Mouse (Mus musculus) activated CD4-positive, CD25-positive, alpha-beta regulatory T cell (primary cell): ENCODE measurements around the gene Muc5b. TPM values are rescaled to one million over a fixed set of nuclear protein-coding genes. Genes with fewer than 3 reads are reported as not detected.

Source experiments
- polyA plus RNA-seq, 2 experiments: library from polyadenylated mRNA; unstranded; fragments of 100-300 nt; shearing (Covaris generic); gene quantifications; one replicate each; pipeline ENCODE4 v1.2.1; 2017

Muc5b gene
- polyA plus RNA-seq, result under 1 TPM in 1 of 2 experiments, not detected in 1; 0.12 TPM

DNA sequence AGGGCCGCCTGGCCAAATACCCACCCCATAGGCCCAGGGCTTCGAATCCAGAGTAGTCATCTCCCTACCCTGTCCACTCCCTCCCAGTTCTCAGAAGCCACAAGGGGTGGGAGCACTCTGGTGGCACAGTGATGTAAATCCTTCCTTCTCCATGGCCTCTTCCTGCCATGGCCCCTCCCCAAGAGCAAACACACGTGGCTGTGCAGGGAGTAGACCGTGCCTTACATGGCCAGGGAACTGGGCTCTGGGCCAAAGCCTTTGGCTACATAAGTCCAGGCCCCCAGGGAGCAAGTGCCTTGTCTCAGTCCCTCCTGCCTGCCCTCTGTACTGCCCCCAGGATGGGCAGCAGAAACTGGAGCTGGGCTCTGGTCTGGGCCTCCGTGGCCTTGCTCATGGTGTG is at the start of gene Muc5b:
Gene Muc5b (plus strand): TSS at position 292 of the 400 bp plus-strand sequence.

GRCm38 (mm10) chr7:141918407-141918806 is 79.5 kb downstream of the Muc5b start, which contains the start of gene Tollip:
Tollip (minus strand) TSS chr7:141918507.

Other genes with a start within 250 kb of the Muc5b start
- gene Muc6, start 183.8 kb upstream of the Muc5b start, polyA plus RNA-seq, result under 1 TPM; 0.14 to 0.36 TPM
- under 1 TPM; 0.16 to 0.36 TPM for gene Muc2, start 148.7 kb upstream of the Muc5b start, polyA plus RNA-seq
- under 1 TPM in 1 of 2 experiments, not detected in 1; 0.06 TPM for gene Muc5ac, start 50.1 kb upstream of the Muc5b start, polyA plus RNA-seq
- gene Tollip, start 79.4 kb downstream of the Muc5b start, polyA plus RNA-seq, result 10 to 100 TPM; 41.9 to 42.3 TPM
- gene Brsk2, start 110.7 kb downstream of the Muc5b start, polyA plus RNA-seq, result under 1 TPM in 1 of 2 experiments, not detected in 1; 0.17 TPM
- gene Mob2, start 222.0 kb downstream of the Muc5b start, polyA plus RNA-seq, result 10 to 100 TPM; 67.3 to 91.7 TPM